Mouse (Mus musculus) embryo, embryonic 9.5 days (tissue): ENCODE data around the gene Pparg.

Source experiments
- DNase-seq: peaks from one replicate; pipeline ENCODE4 v3.0.0-alpha.2; 2017; ENCODE audit errors: extremely low spot score

The Pparg gene

GRCm38 (mm10) chr6:115360776-115361605 is at the start of gene Pparg:
Pparg (plus strand) TSS chr6:115360951.
- DNase-seq: peak; percentile 59

GRCm38 (mm10) chr6:115312780-115313179 is 48.0 kb upstream of the Pparg start:
- DNase-seq: no peak

GRCm38 (mm10) chr6:115313235-115313738 is 47.5 kb upstream of the Pparg start:
- DNase-seq: no peak

- DNase-seq: no peak
Observed at GRCm38 (mm10) chr6:115313910-115314309, 46.8 kb upstream of the Pparg start.

- no peak for DNase-seq
Observed at GRCm38 (mm10) chr6:115315770-115316169, 45.0 kb upstream of the Pparg start.

GRCm38 (mm10) chr6:115316811-115317221 is 43.9 kb upstream of the Pparg start:
- no peak for DNase-seq

- no peak for DNase-seq
Observed at GRCm38 (mm10) chr6:115318811-115319210, 41.9 kb upstream of the Pparg start.

GRCm38 (mm10) chr6:115319686-115320085 is 41.1 kb upstream of the Pparg start:
- no peak for DNase-seq

- DNase-seq: no peak
Observed at GRCm38 (mm10) chr6:115320927-115321714, 39.6 kb upstream of the Pparg start.

GRCm38 (mm10) chr6:115321883-115322351 is 38.8 kb upstream of the Pparg start:
- no peak for DNase-seq

- no peak for DNase-seq
Observed at GRCm38 (mm10) chr6:115322956-115323355, 37.8 kb upstream of the Pparg start.

- no peak for DNase-seq
Observed at GRCm38 (mm10) chr6:115330964-115331363, 29.8 kb upstream of the Pparg start.

GRCm38 (mm10) chr6:115333099-115333694 is 27.6 kb upstream of the Pparg start:
- no peak for DNase-seq

GRCm38 (mm10) chr6:115335536-115335935 is 25.2 kb upstream of the Pparg start:
- peak; percentile 40 for DNase-seq

- no peak for DNase-seq
Observed at GRCm38 (mm10) chr6:115340084-115340483, 20.7 kb upstream of the Pparg start.

- DNase-seq: no peak
Observed at GRCm38 (mm10) chr6:115343096-115343495, 17.7 kb upstream of the Pparg start.

GRCm38 (mm10) chr6:115343570-115343969 is 17.2 kb upstream of the Pparg start:
- no peak for DNase-seq

- no peak for DNase-seq
Observed at GRCm38 (mm10) chr6:115344101-115344500, 16.6 kb upstream of the Pparg start.

GRCm38 (mm10) chr6:115344513-115344912 is 16.2 kb upstream of the Pparg start:
- DNase-seq: peak; percentile 10

- no peak for DNase-seq
Observed at GRCm38 (mm10) chr6:115345013-115345412, 15.7 kb upstream of the Pparg start.

- no peak for DNase-seq
Observed at GRCm38 (mm10) chr6:115349641-115350464, 10.9 kb upstream of the Pparg start.
